Mouse (Mus musculus): ENCODE measurements around the gene Spata5. TPM values are rescaled to one million over a fixed set of nuclear protein-coding genes. Genes with fewer than 3 reads are reported as not detected.

Spata5 gene
- polyA plus RNA-seq, 1 experiment from 2014 or later, result 33.3 TPM

- no peak overlapping the region for H3K9ac ChIP-seq
- 0 out of 2 replicates have a peak, but pooled peaks cover 6% of the 10 kb centered on the region for H3K4me1 ChIP-seq
- H3K36me3 ChIP-seq (ENCODE audit: poor library complexity, severe bottlenecking), result peaks cover 4% of the 10 kb centered on the region; the same call in 1 of the 2 replicates
- 88% methylated on average over 4 of the region's 4 CpGs for WGBS
- H3K27ac ChIP-seq, result no peak overlapping the region
- H3K4me3 ChIP-seq, result no peak overlapping the region
- no peak for ATAC-seq
- H3K27me3 ChIP-seq, result no peaks in the 10 kb centered on the region
- H3K9me3 ChIP-seq (replicated peaks), result no peaks in the 10 kb centered on the region
- H3K4me2 ChIP-seq, result no peak overlapping the region
Measured at GRCm38 (mm10) chr3:37483709-37484265, 64.1 kb downstream of the Spata5 start.

- H3K9me3 ChIP-seq (replicated peaks), result no peaks in the 10 kb centered on the region
- no peaks in the 10 kb centered on the region for H3K36me3 ChIP-seq (ENCODE audit: poor library complexity, severe bottlenecking)
- no peak overlapping the region for H3K9ac ChIP-seq
- no peak overlapping the region for H3K4me2 ChIP-seq
- ATAC-seq, result no peak
- H3K27ac ChIP-seq, result no peak overlapping the region
- H3K27me3 ChIP-seq, result no peaks in the 10 kb centered on the region
- 96% methylated on average over 2 of the region's 2 CpGs for whole genome bisulfite sequencing
- 0 out of 2 replicates have a peak, but pooled peaks cover 6% of the 10 kb centered on the region for H3K4me1 ChIP-seq
- H3K4me3 ChIP-seq, result no peak overlapping the region
Measured at GRCm38 (mm10) chr3:37487639-37488038, 67.9 kb downstream of the Spata5 start.

DNA sequence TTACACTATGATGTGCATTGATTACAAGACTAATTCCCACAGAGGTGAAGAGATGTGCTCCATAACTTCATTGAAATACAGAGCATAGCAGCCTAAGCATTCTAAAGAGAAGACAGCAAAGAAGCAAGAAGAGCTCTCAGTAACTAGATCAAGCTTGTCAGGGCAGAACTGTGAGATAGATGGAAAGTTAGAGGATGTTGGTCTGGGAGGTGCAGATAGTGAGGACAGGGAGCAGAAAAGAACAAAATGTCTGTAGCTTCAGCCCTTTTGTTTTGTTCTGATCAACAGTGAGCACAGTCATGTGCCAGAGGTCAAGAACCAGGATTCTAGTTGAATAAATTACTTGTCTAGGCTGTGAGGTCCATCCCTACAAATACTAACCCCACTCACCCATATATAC lies 68.5 kb downstream of the Spata5 start:
- H3K36me3 ChIP-seq (ENCODE audit: poor library complexity, severe bottlenecking), result no peaks in the 10 kb centered on the region
- no peaks in the 10 kb centered on the region for H3K27me3 ChIP-seq
- no peak for ATAC-seq
- H3K4me3 ChIP-seq, result no peak overlapping the region
- 0 out of 2 replicates have a peak, but pooled peaks cover 6% of the 10 kb centered on the region for H3K4me1 ChIP-seq
- H3K9ac ChIP-seq, result no peak overlapping the region
- H3K9me3 ChIP-seq (replicated peaks), result no peaks in the 10 kb centered on the region
- no peak overlapping the region for H3K27ac ChIP-seq
- no peak overlapping the region for H3K4me2 ChIP-seq

- H3K9me3 ChIP-seq (replicated peaks), result no peaks in the 10 kb centered on the region
- 92% methylated on average over 3 of the region's 3 CpGs for WGBS
- H3K27me3 ChIP-seq, result no peaks in the 10 kb centered on the region
- no peak for ATAC-seq
- H3K4me1 ChIP-seq, result 0 out of 2 replicates have a peak, but pooled peaks cover 6% of the 10 kb centered on the region
- no peak overlapping the region for H3K27ac ChIP-seq
- H3K4me3 ChIP-seq, result no peak overlapping the region
- H3K36me3 ChIP-seq (ENCODE audit: poor library complexity, severe bottlenecking), result no peaks in the 10 kb centered on the region
- no peak overlapping the region for H3K4me2 ChIP-seq
- H3K9ac ChIP-seq, result no peak overlapping the region
Measured at GRCm38 (mm10) chr3:37490025-37490424, 70.3 kb downstream of the Spata5 start.

- H3K36me3 ChIP-seq (ENCODE audit: poor library complexity, severe bottlenecking), result no peaks in the 10 kb centered on the region
- 83% methylated on average over 1 of the region's 1 CpGs for WGBS
- no peaks in the 10 kb centered on the region for H3K9me3 ChIP-seq (replicated peaks)
- no peaks in the 10 kb centered on the region for H3K27me3 ChIP-seq
- H3K9ac ChIP-seq, result no peak overlapping the region
- no peak overlapping the region for H3K4me2 ChIP-seq
- ATAC-seq, result no peak
- H3K4me1 ChIP-seq, result no peaks in the 10 kb centered on the region
- no peak overlapping the region for H3K27ac ChIP-seq
- H3K4me3 ChIP-seq, result no peak overlapping the region
Measured at GRCm38 (mm10) chr3:37500939-37501338, 81.2 kb downstream of the Spata5 start.

DNA sequence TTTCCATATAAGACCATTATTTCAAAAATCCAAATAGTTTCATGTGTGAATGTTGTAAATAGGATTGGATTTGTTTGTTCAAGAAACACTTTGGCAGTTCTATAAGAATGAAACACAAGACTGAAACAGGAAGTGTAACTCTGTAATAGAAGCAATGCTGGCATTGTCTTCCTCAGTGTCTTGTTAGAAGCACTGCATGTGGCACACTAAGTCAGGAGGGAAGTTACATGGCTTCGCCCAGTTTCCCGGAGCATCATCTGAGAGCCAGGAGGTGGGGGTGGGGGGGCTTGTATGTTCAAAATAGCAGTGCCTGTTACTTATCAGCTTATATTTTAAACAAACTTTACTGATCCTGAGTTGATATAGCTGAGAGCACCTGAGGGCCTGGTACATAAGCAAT lies 82.9 kb downstream of the Spata5 start:
- Histone ChIP-seq H3K4me1 (no peaks in the 10 kb centered on the region), H3K4me3 (no peak overlapping the region), H3K9ac (no peak overlapping the region), H3K27ac (no peak overlapping the region), H3K27me3 (no peaks in the 10 kb centered on the region), H3K9me3 (replicated peaks) (no peaks in the 10 kb centered on the region), H3K4me2 (no peak overlapping the region), H3K36me3 (ENCODE audit: poor library complexity, severe bottlenecking) (no peaks in the 10 kb centered on the region)
- ATAC-seq, result no peak
- 69% methylated on average over 2 of the region's 2 CpGs for WGBS

DNA sequence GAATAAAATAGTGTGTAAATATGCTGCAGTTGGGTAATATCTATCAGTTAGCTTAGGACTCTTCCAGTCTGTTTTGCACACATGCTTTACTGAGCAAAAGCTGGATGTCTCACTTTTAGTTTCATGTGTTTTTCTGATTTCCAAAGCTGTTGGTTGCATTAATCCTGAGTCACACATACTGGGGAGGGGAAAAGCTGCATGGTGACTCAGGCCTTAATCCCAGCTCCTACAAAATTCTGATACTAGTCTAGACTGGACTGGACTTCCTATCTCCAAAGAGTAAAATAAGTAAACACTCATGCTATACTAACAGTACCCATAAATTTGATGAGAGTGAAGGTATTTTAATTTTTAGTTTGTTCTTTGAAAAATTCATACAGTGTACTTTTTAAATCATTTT lies 84.2 kb downstream of the Spata5 start:
- Histone ChIP-seq H3K27me3 (no peaks in the 10 kb centered on the region), H3K27ac (no peak overlapping the region), H3K4me3 (no peak overlapping the region), H3K9me3 (replicated peaks) (no peaks in the 10 kb centered on the region), H3K9ac (no peak overlapping the region), H3K36me3 (ENCODE audit: poor library complexity, severe bottlenecking) (no peaks in the 10 kb centered on the region), H3K4me2 (no peak overlapping the region), H3K4me1 (no peaks in the 10 kb centered on the region)
- ATAC-seq, result no peak

GRCm38 (mm10) chr3:37510055-37511032 lies 90.6 kb downstream of the Spata5 start:
- 80% methylated on average over 7 of the region's 7 CpGs for WGBS
- Histone ChIP-seq H3K4me3 (no peak overlapping the region), H3K27ac (no peak overlapping the region), H3K9me3 (replicated peaks) (no peaks in the 10 kb centered on the region), H3K4me1 (no peaks in the 10 kb centered on the region), H3K36me3 (ENCODE audit: poor library complexity, severe bottlenecking) (no peaks in the 10 kb centered on the region), H3K27me3 (no peaks in the 10 kb centered on the region), H3K4me2 (no peak overlapping the region), H3K9ac (no peak overlapping the region)
- ATAC-seq, result no peak

GRCm38 (mm10) chr3:37515485-37515884 lies 95.8 kb downstream of the Spata5 start:
- H3K9me3 ChIP-seq (replicated peaks), result no peaks in the 10 kb centered on the region
- no peaks in the 10 kb centered on the region for H3K4me1 ChIP-seq
- H3K36me3 ChIP-seq (ENCODE audit: poor library complexity, severe bottlenecking), result no peaks in the 10 kb centered on the region
- WGBS, result 22% methylated on average over 2 of the region's 2 CpGs
- 0 out of 2 replicates have a peak, but pooled peaks have one; percentile 51 for ATAC-seq
- H3K9ac ChIP-seq, result no peak overlapping the region
- H3K27ac ChIP-seq, result no peak overlapping the region
- H3K4me3 ChIP-seq, result no peak overlapping the region
- H3K4me2 ChIP-seq, result no peak overlapping the region
- H3K27me3 ChIP-seq, result no peaks in the 10 kb centered on the region

GRCm38 (mm10) chr3:37516379-37516778 lies 96.7 kb downstream of the Spata5 start:
- no peak overlapping the region for H3K4me2 ChIP-seq
- no peaks in the 10 kb centered on the region for H3K4me1 ChIP-seq
- no peak overlapping the region for H3K4me3 ChIP-seq
- H3K27me3 ChIP-seq, result no peaks in the 10 kb centered on the region
- H3K36me3 ChIP-seq (ENCODE audit: poor library complexity, severe bottlenecking), result no peaks in the 10 kb centered on the region
- H3K9ac ChIP-seq, result no peak overlapping the region
- no peaks in the 10 kb centered on the region for H3K9me3 ChIP-seq (replicated peaks)
- no peak for ATAC-seq
- WGBS, result 95% methylated on average over 2 of the region's 2 CpGs
- H3K27ac ChIP-seq, result no peak overlapping the region

DNA sequence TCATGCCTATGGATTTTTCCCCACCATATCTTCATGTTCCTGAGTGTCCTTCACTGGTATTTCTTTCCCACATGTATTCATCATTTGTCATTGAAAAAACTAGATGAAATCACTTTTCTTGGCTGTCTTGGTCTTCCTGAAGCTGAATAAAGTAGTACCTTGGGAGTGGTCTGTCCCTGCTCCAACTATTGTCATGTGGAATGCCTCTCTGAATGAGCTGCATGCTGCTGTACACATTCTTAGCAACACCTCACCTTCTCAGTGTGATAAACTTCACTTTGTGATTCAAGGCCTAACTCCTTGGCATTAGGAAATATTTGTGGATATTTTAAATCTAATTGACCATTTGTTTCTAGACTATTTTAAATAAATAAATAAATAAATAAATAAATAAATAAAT lies 98.9 kb downstream of the Spata5 start:
- Histone ChIP-seq H3K4me3 (no peak overlapping the region), H3K27ac (no peak overlapping the region), H3K9ac (no peak overlapping the region), H3K36me3 (ENCODE audit: poor library complexity, severe bottlenecking) (no peaks in the 10 kb centered on the region), H3K4me2 (no peak overlapping the region), H3K27me3 (no peaks in the 10 kb centered on the region), H3K4me1 (no peaks in the 10 kb centered on the region), H3K9me3 (replicated peaks) (no peaks in the 10 kb centered on the region)
- no peak for ATAC-seq

- H3K9me3 ChIP-seq (replicated peaks), result no peaks in the 10 kb centered on the region
- H3K4me1 ChIP-seq, result no peaks in the 10 kb centered on the region
- no peaks in the 10 kb centered on the region for H3K27me3 ChIP-seq
- no peak overlapping the region for H3K27ac ChIP-seq
- no peak overlapping the region for H3K9ac ChIP-seq
- WGBS, result 63% methylated on average over 3 of the region's 3 CpGs
- no peak for ATAC-seq
- H3K4me2 ChIP-seq, result no peak overlapping the region
- no peak overlapping the region for H3K4me3 ChIP-seq
- H3K36me3 ChIP-seq (ENCODE audit: poor library complexity, severe bottlenecking), result no peaks in the 10 kb centered on the region
Measured at GRCm38 (mm10) chr3:37520334-37521023, 100.8 kb downstream of the Spata5 start.
